Mouse (Mus musculus) gonadal fat pad, adult 2 months (tissue): ENCODE measurements around the gene Tsr1. TPM values are rescaled to one million over a fixed set of nuclear protein-coding genes. Genes with fewer than 3 reads are reported as not detected.

Experiments used
- DNase-seq: peaks from one replicate; pipeline ENCODE4 v3.0.0-alpha.2; 2012; ENCODE audit warnings: low read depth
- polyA plus RNA-seq: library from polyadenylated mRNA; depleted of rRNA; stranded (reverse); fragments of >200 nt; gene quantifications from 2 replicates; pipeline ENCODE4 v1.2.3, GENCODE M21; 2012

Gene Tsr1
- polyA plus RNA-seq, 1 experiment = 13.8 TPM

DNA sequence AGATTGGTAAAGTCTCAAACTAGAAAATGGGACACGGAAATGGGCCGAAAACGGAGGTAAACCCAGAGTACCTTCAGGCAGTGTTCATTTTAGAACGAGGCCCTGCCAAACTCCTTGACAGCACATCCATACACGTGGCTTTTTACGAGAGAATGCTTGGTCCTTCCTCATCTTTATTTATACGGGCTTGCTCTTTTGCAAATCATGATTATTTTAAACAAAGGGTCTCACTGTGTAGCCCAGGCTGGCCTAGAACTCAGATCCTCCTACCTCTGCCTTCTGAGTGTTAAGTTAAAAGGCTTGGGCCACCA lies 601 bp downstream of the Tsr1 start:
- no peak for DNase-seq

DNA sequence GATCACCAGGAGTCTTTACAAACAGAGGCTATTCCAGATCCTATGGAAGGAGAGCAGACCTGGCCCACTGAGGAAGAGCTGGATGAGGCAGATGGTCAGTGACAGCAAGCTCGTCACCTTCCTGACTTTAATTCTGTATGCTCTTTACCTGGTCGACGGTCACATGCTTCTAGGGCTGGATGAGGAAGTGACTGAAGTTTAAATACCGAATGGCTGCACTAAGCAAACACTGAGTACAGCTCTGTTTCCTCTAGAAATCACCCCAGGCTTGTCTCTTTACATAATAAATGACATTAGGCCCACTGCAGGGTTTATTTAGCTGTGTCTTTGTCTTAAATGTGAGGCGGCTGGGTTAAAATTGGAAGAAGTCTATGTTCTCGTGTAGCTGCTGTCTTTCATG lies 3.7 kb downstream of the Tsr1 start:
- DNase-seq = no peak

DNA sequence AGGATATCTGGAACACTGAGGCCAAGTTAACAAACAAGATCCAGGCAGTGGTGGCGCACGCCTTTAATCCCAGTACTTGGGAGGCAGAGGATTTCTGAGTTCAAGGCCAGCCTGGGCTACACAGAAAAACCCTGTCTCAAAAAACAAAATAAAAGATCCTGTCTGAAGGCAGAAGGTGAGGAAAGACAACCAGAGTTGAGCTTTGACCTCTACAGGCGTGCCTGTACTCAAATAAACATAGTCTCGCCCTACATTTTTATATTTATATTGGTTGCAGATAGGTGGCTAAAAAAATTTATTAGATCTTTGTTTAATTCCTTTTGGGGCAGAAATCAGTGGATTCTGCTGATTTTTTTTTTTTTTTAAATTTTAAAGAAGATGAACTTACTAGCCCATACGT lies 4.5 kb downstream of the Tsr1 start:
- no peak for DNase-seq

DNA sequence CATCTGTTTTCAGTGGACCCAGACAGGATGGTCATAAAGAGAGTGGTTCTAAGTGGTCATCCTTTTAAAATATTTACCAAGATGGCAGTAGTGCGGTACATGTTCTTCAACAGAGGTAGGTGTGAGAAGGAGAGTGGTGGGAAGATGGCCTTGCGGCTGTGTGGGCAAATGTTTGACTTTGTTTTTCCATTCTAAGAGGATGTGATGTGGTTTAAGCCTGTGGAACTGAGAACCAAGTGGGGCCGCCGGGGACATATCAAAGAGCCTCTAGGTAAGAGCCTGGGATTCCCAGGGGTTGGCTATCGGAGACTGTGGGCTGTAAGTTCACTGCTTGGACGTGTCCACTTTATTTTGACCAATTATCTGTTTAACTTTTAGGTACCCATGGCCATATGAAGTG lies 10.0 kb downstream of the Tsr1 start:
- DNase-seq = no peak

DNA sequence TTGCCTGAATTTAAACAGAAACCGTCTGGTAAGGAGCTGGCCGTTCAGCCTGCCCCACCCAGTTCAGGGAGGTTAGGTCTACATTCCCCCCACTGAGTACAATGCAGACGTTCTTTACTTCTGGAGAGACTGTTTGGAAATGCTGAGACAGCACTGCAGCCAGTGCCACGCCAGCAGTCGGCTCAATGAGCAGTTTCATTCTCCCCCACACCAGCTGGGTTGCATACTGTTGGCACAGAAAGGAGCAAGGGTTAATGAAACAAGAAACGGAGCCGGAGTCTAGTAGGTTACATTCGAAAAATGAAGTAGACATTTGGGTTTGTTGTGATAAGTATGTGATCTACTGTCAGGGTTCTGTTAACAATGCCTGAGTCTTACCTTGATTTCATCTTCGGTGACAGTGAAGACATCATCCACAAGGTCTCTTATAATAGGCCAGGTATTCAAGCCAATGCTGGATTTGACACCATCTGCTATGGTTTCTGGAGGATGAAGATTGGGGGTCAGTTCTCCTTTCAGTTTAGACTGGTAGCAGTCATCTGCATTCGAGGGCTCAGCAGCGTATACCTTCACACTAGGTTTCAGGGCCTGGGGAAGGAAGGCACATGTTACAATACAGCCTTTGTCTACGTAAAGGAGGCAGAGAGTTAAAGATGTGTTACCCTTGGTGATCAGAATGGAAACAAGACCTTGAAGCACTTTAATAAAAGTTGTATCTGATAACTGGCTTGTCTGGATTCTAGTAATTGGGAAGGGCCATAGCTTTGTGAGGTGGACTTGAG lies 10.9 kb downstream of the Tsr1 start:
- DNase-seq = no peak

DNA sequence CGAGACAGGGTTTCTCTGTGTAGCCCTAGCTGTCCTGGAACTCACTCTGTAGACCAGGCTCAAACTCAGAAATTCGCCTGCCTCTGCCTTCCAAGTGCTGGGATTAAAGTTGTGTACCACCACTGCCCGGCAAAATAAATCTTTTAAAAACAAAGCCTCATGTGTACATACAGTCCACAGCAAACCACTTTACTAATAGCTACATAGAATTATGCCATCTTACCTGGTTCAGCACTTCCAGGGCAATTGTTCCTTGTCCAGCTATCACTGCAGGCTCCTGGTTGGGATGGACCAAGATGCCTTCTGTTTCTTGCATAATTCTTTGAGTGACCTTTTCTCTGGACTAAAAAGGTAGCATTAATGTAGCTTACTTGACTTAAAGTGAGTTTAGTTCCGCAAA lies 12.1 kb downstream of the Tsr1 start:
- no peak for DNase-seq

DNA sequence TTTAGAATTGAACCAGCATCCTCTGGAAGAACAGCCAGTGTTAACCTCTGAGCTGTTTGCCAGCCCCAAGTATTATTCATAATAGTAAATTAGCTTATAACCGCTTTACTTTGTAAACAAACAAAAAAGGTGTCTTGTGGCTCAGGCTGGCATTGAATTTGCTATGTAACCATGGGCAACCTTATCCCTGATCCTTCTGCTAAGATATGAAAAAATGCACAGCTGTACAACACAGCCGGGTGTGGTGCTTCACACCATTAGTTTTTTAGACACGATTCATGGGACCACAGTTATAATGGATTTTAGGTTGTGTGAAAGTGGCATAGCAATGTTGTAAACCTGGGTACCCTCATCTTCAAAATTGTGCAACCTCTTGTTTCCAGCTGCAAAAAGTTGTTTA lies 14.6 kb downstream of the Tsr1 start:
- no peak for DNase-seq

DNA sequence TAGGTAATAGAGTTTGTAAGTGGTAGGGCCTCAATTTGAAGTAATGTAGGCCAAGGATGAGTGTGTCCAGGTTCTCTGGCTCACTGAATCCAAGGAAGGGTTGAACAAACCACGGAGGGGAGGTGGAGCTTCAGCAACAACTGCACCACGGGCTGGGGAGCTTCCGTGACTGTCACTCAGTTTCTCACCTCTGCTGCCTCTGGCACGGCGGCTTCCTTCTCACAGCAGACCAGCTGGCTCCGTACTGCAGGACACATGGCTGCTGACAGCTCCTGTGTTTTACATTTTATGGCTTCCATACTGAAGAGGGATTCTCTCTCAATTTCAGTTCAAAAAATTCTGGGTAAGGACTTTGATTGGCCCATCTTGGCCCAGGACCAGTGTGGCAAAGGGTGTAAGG lies 21.4 kb downstream of the Tsr1 start:
- no peak for DNase-seq

DNA sequence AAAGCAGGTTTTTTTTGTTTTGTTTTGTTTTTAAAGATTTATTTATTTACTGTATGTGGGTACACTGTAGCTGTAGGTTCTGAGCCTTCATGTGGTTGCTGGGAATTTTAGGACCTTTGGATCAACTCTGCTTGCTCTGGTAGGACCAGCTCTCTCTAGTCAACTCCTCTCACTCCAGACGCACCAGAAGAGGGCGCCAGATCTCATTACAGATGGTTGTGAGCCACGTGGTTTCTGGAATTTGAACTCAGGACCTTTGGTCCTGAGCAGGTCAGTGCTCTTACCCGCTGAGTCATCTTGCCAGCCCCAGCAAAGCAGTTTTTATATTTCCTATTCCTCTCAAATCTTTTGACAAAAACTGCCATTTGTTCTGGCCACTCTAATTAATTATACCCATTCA lies 26.3 kb downstream of the Tsr1 start:
- DNase-seq = no peak

DNA sequence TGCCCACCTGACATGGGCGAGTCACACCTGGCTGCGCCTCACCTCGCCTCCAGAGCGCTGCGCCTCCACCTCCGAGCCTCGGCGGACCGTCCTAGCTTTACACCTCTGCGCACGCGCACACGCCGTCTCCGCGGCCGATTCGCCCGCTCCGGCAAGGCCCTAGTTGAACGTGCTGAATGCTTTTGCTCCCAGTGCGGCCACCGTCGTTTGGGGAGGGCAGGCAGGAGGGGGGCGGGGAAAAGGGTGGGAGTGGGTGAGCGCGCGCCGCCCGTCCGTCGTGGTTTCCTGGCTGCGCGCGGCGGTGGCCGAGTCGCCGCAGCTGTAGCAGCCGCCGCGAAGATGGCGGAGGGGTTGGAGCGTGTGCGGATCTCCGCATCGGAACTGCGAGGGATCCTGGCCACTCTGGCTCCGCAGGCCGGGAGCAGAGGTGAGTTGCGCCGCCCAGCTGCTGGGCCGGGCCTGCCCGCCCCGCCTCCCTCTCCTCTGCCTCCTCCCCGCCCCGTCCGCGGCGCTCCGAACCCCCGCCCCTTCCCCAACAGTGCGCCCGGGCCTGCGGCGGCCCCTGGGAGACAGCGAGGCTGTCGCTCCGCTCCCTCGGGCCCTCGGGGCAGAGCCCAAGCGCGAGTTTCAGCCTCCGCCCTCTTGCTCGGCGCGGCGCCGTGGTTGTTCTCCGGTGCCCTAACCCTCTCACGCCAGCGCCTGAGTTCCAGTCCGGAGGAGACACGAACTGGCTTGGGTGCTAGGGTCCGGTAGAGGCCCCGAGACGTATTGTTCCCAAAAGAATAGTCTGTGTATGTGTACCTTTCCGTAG lies 27.9 kb downstream of the Tsr1 start, which contains the start of the genes Smg6 and Srr:
Smg6 (plus strand) TSS at position 247 of the 811 bp plus-strand sequence.
Srr (minus strand) TSS at position 372 of the 811 bp plus-strand sequence.
- DNase-seq = peak; percentile 49

DNA sequence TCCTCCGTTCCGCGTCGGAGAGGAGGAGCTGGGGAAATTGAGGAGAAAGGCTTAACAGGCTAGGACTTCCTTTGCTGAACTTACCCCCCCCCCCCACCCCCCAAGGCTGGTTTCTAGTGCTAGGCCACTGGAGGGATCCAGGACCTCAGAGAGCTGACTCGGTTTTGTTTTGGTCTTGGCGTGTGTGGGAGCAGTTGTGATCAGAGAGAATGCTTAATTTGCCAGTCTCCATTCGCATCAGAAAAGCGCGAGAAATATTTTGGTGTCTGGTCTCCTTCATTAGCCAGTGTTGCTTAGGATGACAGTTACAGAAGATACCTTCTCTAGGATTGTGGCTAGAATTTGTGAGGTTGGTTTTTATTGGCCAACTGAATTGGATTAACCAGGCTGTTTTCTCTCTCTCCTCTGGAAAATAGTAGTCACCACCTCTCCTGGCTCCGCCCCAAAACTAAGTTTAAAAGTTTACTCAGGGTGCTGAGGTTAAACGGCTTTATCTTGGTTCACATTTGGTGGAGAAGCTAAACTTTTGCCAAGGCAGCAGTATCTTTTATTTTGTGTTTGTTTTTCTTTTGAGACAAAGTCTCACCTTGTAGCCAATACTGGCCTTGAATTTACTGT lies 28.6 kb downstream of the Tsr1 start:
- DNase-seq = no peak

DNA sequence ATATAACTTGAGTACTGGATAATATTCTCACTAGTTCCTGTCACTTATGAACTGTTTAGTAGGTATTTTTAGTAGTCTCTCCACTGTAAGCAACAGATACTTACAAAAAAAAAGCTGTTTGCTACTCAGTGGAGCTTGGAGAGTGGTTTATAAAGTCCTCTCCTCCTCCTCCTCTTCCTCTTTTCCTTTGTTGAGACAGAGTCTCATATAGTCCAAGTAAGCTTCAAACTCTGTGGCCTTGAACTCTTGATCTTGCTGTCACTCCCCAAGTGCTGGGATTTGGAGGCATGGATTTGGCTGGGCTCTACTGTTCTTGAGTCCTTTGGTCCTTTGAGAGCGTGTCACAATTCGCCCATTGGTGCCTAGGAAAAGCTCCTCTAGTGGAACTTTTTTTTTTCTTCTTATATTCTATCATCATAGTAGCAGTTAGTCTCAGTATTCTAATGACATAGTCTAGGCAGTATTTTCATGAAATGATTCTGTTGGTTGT lies 29.4 kb downstream of the Tsr1 start:
- DNase-seq = no peak

DNA sequence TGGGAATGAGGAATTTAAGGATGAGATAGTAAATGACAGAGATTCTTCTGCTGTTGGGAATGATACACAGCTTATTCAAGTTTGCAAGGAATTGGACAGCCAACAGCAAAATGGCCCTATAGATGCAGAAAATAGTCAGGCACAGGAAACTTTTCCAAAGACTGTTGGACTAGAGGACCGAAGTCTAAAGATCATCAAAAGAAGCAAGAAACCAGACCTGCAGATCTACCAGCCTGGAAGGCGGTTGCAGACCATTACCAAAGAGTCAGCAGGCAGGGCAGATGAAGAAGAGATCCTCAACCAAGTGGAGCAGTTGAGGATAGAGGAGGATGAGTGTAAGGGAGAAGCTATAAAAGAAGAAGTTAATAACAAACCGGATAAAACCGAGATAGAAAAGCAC lies 31.2 kb downstream of the Tsr1 start:
- no peak for DNase-seq

DNA sequence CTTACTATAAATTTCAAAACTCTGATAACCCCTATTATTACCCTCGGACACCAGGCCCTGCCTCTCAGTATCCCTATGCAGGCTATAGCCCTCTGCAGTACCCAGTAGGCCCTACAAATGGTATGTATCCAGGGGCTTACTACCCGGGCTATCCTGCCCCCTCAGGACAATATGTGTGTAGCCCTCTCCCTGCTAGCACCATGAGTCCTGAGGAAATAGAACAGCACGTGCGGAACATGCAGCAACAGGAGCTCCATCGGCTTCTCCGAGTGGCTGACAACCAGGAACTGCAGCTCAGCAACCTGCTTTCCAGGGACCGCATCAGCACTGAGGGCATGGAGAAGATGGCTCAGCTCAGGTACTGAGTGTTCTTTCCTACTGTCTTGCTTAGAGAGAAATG lies 32.5 kb downstream of the Tsr1 start:
- no peak for DNase-seq

DNA sequence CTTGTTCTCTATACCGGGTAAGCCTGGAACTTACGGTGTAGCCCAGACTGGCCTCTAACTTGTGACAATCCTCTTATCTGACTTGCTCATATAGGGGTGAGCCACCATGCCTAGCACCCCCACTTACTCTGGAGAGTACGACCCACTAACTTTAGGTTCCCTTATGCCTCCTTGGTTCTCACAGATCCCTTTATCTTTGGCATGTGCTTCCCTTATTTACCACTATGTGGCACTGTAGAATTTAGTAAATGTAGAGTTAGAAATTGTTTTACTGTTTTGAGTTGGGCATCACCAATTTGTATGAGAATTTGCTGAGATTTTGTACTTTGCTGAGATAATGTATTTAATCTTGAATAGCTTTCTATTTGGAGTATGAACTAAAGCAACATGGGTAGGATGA lies 48.5 kb downstream of the Tsr1 start:
- DNase-seq = no peak

DNA sequence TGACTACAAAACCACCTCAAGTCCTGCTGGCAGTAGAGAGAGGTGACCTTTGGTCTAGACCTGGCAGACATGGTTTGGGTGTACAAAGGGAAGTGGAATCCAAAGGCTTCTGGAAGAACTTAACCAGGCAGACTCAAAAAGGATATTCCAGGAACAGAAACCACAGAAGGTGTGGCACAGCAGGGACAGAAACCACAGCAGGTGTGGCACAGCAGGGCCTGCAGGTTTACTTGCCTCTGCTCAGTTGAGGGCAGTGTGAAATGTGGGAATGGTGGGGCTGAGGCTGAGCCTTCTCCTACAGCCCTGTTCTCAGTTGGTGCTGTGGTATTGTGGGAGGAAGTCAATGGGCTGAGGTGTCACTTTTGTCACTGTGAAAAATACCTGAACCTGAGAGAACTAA lies 57.0 kb downstream of the Tsr1 start:
- no peak for DNase-seq

DNA sequence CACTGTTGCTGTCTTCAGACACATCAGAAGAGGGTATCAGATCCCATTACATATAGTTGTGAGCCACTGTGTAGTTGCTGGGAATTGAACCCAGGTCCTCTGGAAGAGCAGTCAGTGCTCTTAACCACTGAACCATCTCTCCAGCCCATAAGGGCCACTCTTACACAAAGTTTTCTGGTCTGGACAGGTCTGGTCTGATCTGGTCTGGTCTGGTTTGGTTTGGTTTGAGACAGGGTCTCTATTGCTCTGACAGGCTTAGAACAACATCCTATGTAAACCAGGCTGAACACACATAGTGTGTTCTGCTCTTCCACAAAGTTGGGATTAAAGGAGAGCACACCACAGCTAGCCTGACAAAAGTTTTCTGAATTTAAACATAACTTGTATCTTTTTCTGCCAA lies 58.1 kb downstream of the Tsr1 start:
- no peak for DNase-seq

DNA sequence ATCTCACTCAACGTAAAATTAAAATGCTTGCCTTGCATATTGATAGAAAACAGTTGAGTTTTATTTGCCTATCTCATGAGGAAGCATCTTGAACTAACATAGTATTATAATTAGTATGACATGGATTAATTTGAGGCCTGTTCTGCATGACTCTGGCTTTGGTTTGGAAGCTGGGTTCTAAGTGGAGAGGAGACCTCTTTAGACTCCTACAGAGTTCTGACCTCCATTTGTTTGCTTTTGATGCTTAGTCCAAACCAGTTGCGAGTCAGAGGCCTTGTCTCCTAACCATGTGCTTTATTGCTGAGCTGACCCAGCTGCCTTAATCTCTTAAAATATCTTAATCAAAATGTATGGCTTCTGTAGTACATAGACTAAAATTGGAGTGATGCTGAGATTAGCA lies 59.7 kb downstream of the Tsr1 start:
- DNase-seq = no peak
